Mouse (Mus musculus) limb, embryonic 10.5 days (tissue): ENCODE measurements around the gene Trim11. TPM values are rescaled to one million over a fixed set of nuclear protein-coding genes. Genes with fewer than 3 reads are reported as not detected.

Source experiments
- DNase-seq: peaks from one replicate; pipeline ENCODE4 v3.0.0-alpha.2; 2017; ENCODE audit warnings: low spot score
- H3K27ac ChIP-seq: fragments of 300-500 bp; sonication (generic); 2 replicates; pipeline ENCODE4 v1.5.1; 2016; ENCODE audit warnings: mild to moderate bottlenecking
- H3K27me3 ChIP-seq: fragments of 300-500 bp; sonication (generic); 2 replicates; pipeline ENCODE4 v1.6.1; 2016; ENCODE audit warnings: low read depth, mild to moderate bottlenecking; ENCODE audit not compliant: poor library complexity, severe bottlenecking
- H3K36me3 ChIP-seq: fragments of 300-500 bp; sonication (generic); 2 replicates; pipeline ENCODE4 v1.6.1; 2016; ENCODE audit warnings: mild to moderate bottlenecking, moderate library complexity
- H3K4me1 ChIP-seq: fragments of 300-500 bp; sonication (generic); 2 replicates; pipeline ENCODE4 v1.6.1; 2016
- H3K4me3 ChIP-seq: fragments of 300-500 bp; sonication (generic); 2 replicates; pipeline ENCODE4 v1.5.1; 2016; ENCODE audit warnings: mild to moderate bottlenecking, moderate library complexity
- H3K9me3 ChIP-seq: fragments of 300-500 bp; sonication (generic); replicated peaks from 2 replicates; pipeline ENCODE4 v1.6.1; 2016; ENCODE audit warnings: mild to moderate bottlenecking
- WGBS: fragments of 180-500 bp; shearing (Covaris S2); methylation state at CpG from one replicate; pipeline ENCODE4 v1.1.7; 2016; 5-methylcytosine and 5-hydroxymethylcytosine counted together
- polyA plus RNA-seq: library from polyadenylated mRNA; unstranded; fragments of >200 nt; fragmentation: Nextera tagmentation; extraction: Ambion mirVana; gene quantifications from 2 replicates; pipeline ENCODE4 v1.2.1, GENCODE M21; 2016

Trim11 gene
- polyA plus RNA-seq, 1 experiment from 2014 or later: 20.7 TPM

DNA sequence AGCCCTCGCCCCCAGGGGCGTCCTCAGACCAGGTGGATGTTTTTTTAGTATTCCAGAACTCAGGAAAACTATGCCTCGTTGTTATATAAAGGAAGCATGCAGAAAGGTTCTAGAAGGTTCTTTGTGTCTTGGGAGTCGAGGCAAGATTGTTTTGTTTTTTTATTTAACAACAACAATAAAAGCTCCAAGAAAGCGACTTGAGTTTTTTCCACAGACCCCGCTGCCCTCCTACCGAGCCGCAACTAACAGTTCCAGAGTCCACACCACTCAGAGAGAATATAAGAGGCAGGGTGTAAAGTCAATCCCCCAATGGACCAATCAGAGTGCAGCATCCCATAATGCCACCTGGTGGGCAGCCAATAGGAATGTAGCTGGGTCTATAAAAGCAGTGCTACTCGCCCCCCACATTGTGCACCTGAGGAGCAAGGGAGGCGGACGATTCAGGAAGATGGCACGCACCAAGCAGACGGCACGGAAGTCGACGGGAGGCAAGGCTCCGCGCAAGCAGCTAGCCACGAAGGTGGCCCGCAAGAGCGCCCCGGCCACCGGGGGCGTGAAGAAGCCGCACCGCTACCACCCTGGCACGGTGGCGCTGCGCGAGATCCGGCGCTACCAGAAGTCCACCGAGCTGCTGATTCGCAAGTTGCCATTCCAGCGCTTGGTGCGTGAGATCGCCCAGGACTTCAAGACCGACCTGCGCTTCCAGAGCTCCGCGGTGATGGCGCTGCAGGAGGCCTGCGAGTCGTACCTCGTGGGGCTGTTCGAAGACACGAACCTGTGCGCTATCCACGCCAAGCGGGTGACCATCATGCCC, 16.3 kb upstream of the Trim11 start:
- DNase-seq: no peak
- Histone ChIP-seq H3K27me3 (peaks cover 62% of the 10 kb centered on the region), H3K4me1 (peaks cover 30% of the 10 kb centered on the region), H3K27ac (no peak overlapping the region), H3K4me3 (0 out of 2 replicates have a peak overlapping the region, but pooled peaks have one; percentile 13), H3K36me3 (peaks cover 10% of the 10 kb centered on the region), H3K9me3 (no peaks in the 10 kb centered on the region)
- 61% methylated on average over 50 of the region's 50 CpGs for WGBS

GRCm38 (mm10) chr11:58963543-58963942, 14.3 kb upstream of the Trim11 start:
- no peaks in the 10 kb centered on the region for H3K9me3 ChIP-seq
- H3K27ac ChIP-seq: no peak overlapping the region
- DNase-seq: no peak
- H3K4me1 ChIP-seq: peaks cover 28% of the 10 kb centered on the region
- peaks cover 44% of the 10 kb centered on the region for H3K27me3 ChIP-seq
- WGBS: 36% methylated on average over 17 of the region's 17 CpGs
- H3K36me3 ChIP-seq: peaks cover 13% of the 10 kb centered on the region
- no peak overlapping the region for H3K4me3 ChIP-seq

- WGBS: 91% methylated on average over 7 of the region's 7 CpGs
- Histone ChIP-seq H3K27ac (no peak overlapping the region), H3K4me3 (no peak overlapping the region), H3K9me3 (no peaks in the 10 kb centered on the region), H3K27me3 (peaks cover 38% of the 10 kb centered on the region), H3K36me3 (peaks cover 20% of the 10 kb centered on the region), H3K4me1 (peaks cover 28% of the 10 kb centered on the region)
- DNase-seq: no peak
These were observed 13.7 kb upstream of the Trim11 start for GRCm38 (mm10) chr11:58964216-58964615.

- Histone ChIP-seq H3K36me3 (peaks cover 29% of the 10 kb centered on the region), H3K27ac (no peak overlapping the region), H3K4me3 (no peak overlapping the region), H3K4me1 (peaks cover 19% of the 10 kb centered on the region), H3K9me3 (no peaks in the 10 kb centered on the region), H3K27me3 (peaks cover 38% of the 10 kb centered on the region)
- WGBS: 57% methylated on average over 12 of the region's 12 CpGs
- DNase-seq: no peak
These were observed 12.7 kb upstream of the Trim11 start for GRCm38 (mm10) chr11:58965001-58965760.

- H3K4me1 ChIP-seq: peaks cover 17% of the 10 kb centered on the region
- WGBS: 94% methylated on average over 1 of the region's 1 CpGs
- no peak overlapping the region for H3K4me3 ChIP-seq
- no peak for DNase-seq
- H3K36me3 ChIP-seq: peaks cover 51% of the 10 kb centered on the region
- H3K27me3 ChIP-seq: peaks cover 20% of the 10 kb centered on the region
- no peaks in the 10 kb centered on the region for H3K9me3 ChIP-seq
- no peak overlapping the region for H3K27ac ChIP-seq
These were observed 10.5 kb upstream of the Trim11 start for GRCm38 (mm10) chr11:58967346-58967745.

DNA sequence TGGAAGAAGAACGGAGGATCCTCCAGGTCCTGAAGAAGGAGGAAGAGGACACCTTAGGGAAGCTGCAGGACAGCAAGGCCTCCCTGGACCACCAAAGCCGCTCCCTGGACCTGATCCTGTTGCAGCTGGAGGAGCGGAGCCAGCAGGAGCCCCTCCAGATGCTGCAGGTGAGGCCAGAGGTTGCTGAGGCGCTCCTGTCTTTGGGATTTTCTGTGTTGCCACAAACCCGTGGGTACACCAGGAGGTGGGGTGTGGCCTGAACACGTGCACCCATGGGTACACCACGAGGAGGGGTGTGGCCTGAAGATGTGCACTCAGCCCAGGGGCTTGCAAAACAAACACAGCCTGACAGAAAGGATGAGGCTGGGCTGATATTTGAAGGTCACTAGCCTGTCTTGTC, 9.3 kb upstream of the Trim11 start:
- 82% methylated on average over 7 of the region's 7 CpGs for WGBS
- H3K36me3 ChIP-seq: peaks cover 55% of the 10 kb centered on the region
- H3K27me3 ChIP-seq: peaks cover 8% of the 10 kb centered on the region

GRCm38 (mm10) chr11:58969027-58969426, 8.9 kb upstream of the Trim11 start:
- no peak overlapping the region for H3K27ac ChIP-seq
- no peak overlapping the region for H3K4me3 ChIP-seq
- H3K4me1 ChIP-seq: peaks cover 10% of the 10 kb centered on the region
- peaks cover 58% of the 10 kb centered on the region for H3K36me3 ChIP-seq
- 89% methylated on average over 8 of the region's 8 CpGs for WGBS
- peaks cover 3% of the 10 kb centered on the region; the same call in 1 of the 2 replicates for H3K27me3 ChIP-seq
- DNase-seq: no peak
- no peaks in the 10 kb centered on the region for H3K9me3 ChIP-seq

More for the DNA sequence above, 9.3 kb upstream of the Trim11 start:
- Histone ChIP-seq H3K4me3 (no peak overlapping the region), H3K27ac (no peak overlapping the region), H3K9me3 (no peaks in the 10 kb centered on the region), H3K4me1 (peaks cover 15% of the 10 kb centered on the region)
- no peak for DNase-seq

- 79% methylated on average over 6 of the region's 6 CpGs for WGBS
- Histone ChIP-seq H3K9me3 (no peaks in the 10 kb centered on the region), H3K4me3 (no peak overlapping the region), H3K36me3 (peaks cover 64% of the 10 kb centered on the region), H3K27ac (no peak overlapping the region), H3K4me1 (peaks cover 10% of the 10 kb centered on the region), H3K27me3 (no peaks in the 10 kb centered on the region)
- no peak for DNase-seq
These were observed 8.2 kb upstream of the Trim11 start for GRCm38 (mm10) chr11:58969659-58970058.

GRCm38 (mm10) chr11:58970831-58971530, 6.9 kb upstream of the Trim11 start:
- 88% methylated on average over 21 of the region's 21 CpGs for WGBS
- DNase-seq: no peak
- Histone ChIP-seq H3K27me3 (no peaks in the 10 kb centered on the region), H3K4me1 (0 out of 2 replicates have a peak, but pooled peaks cover 4% of the 10 kb centered on the region), H3K27ac (no peak overlapping the region), H3K9me3 (no peaks in the 10 kb centered on the region), H3K36me3 (peaks cover 77% of the 10 kb centered on the region), H3K4me3 (no peak overlapping the region)

DNA sequence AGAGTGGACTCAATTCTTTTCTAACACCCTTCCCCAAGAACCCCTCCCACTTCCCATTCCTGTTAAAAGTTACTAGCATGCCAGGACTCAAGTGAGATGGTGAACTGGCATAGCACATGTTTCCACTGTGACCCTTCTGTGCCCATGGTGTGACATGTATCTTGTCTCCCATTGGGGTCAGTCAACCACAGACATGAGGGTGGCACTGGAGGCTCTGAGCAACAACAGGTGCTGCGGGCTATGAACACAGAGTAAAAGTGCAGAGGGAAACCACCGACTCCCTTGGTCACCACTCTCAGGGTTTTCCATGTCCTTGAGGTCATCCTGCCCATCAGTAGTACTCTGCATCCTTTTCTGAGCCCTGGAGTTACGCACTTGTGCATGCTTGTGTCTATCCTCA, 6.1 kb upstream of the Trim11 start:
- no peak overlapping the region for H3K4me3 ChIP-seq
- WGBS: 99% methylated on average over 3 of the region's 3 CpGs
- no peak for DNase-seq
- H3K27ac ChIP-seq: no peak overlapping the region
- H3K27me3 ChIP-seq: no peaks in the 10 kb centered on the region
- H3K36me3 ChIP-seq: peaks cover 77% of the 10 kb centered on the region
- peaks cover 4% of the 10 kb centered on the region; the same call in 1 of the 2 replicates for H3K4me1 ChIP-seq
- no peaks in the 10 kb centered on the region for H3K9me3 ChIP-seq

DNA sequence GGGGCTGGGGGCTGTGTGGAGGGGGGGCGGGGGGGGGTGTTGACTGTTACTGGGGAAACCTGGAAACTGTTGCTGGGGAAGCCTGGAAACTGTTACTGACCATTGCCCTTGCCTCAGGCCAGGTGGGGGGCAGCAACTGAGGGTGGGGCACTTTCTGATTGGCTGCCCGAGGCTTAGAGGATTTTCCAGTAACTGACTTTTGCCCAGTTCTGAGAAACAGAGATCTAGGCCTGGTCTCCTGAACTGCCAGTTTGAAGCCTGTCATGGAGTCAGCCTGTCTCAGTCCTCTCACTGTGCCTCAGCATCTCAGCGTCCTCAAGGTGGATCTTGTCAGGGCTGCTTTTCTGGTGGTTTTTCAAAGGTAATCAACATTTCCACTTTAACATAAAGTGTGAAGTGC, 3.5 kb upstream of the Trim11 start:
- no peak overlapping the region for H3K4me3 ChIP-seq
- no peaks in the 10 kb centered on the region for H3K27me3 ChIP-seq
- H3K4me1 ChIP-seq: peaks cover 19% of the 10 kb centered on the region
- DNase-seq: no peak
- H3K27ac ChIP-seq: no peak overlapping the region
- H3K36me3 ChIP-seq: peaks cover 56% of the 10 kb centered on the region
- WGBS: 91% methylated on average over 3 of the region's 3 CpGs
- no peaks in the 10 kb centered on the region for H3K9me3 ChIP-seq

DNA sequence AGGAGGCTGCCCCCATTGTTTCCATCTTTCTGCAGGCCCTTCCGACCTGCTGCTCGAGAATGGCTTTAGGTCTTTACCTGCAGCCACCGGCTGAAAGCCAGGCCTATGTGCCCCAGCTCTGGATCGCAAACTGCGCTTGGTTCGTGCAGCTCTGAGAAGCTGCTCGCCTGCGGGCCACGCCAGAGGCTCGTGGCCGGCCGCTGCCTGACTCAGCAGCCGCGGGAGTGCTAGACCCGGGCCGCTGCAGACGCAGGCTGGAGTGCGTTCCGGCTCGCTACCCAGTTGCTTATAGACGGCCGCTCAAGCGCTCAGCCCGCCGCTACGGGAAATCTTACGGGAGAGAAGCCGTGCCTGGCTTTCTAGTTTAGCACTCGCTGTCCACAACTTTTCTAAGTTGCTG, 743 bp upstream of the Trim11 start:
- peak overlapping the region; percentile 81 for H3K4me3 ChIP-seq
- H3K36me3 ChIP-seq: peaks cover 45% of the 10 kb centered on the region
- DNase-seq: peak; percentile 62
- H3K27ac ChIP-seq: peak overlapping the region; percentile 88
- H3K9me3 ChIP-seq: no peaks in the 10 kb centered on the region
- no peaks in the 10 kb centered on the region for H3K27me3 ChIP-seq
- H3K4me1 ChIP-seq: peaks cover 33% of the 10 kb centered on the region
- under 1% methylated on average over 29 of the region's 29 CpGs for WGBS
